Mouse (Mus musculus) retina, postnatal 1 day (tissue): ENCODE data around the gene Sephs1.
"Not testable (repeated sequence)": the region's sequence is repeated elsewhere in the genome, so short reads cannot be mapped to it uniquely, and the experiment has no call there.

ENCODE experiments used
- DNase-seq: peaks from one replicate; pipeline ENCODE4 v3.0.0-alpha.2; 2012

The Sephs1 gene

GRCm38 (mm10) chr2:4908771-4909315, 27.5 kb downstream of the Sephs1 start:
- no peak for DNase-seq

GRCm38 (mm10) chr2:4909909-4910308, 28.5 kb downstream of the Sephs1 start:
- DNase-seq = no peak

- DNase-seq = no peak
Measured at GRCm38 (mm10) chr2:4910521-4910920, 29.2 kb downstream of the Sephs1 start.

- DNase-seq = peak; percentile 29
Measured at GRCm38 (mm10) chr2:4913949-4914348, 32.6 kb downstream of the Sephs1 start.

- no peak for DNase-seq
Measured at GRCm38 (mm10) chr2:4916037-4916436, 34.7 kb downstream of the Sephs1 start.

GRCm38 (mm10) chr2:4917326-4918021, 36.1 kb downstream of the Sephs1 start:
- DNase-seq = peak; percentile 80

- peak; percentile 88 for DNase-seq
Measured at GRCm38 (mm10) chr2:4918860-4919739, 37.7 kb downstream of the Sephs1 start, which contains the start of gene Phyh. Gene Phyh (plus strand): TSS chr2:4919019.

- no peak for DNase-seq
Measured at GRCm38 (mm10) chr2:4921019-4921418, 39.7 kb downstream of the Sephs1 start.

- no peak for DNase-seq
Measured at GRCm38 (mm10) chr2:4922476-4923164, 41.3 kb downstream of the Sephs1 start.

GRCm38 (mm10) chr2:4927391-4927790, 46.0 kb downstream of the Sephs1 start:
- DNase-seq = no peak

GRCm38 (mm10) chr2:4929230-4929629, 47.9 kb downstream of the Sephs1 start:
- DNase-seq = no peak

GRCm38 (mm10) chr2:4934516-4934915, 53.2 kb downstream of the Sephs1 start:
- DNase-seq = no peak

GRCm38 (mm10) chr2:4937931-4938330, 56.6 kb downstream of the Sephs1 start:
- no peak for DNase-seq

GRCm38 (mm10) chr2:4940861-4941260, 59.5 kb downstream of the Sephs1 start:
- DNase-seq = no peak

GRCm38 (mm10) chr2:4949691-4950090, 68.3 kb downstream of the Sephs1 start:
- DNase-seq = not testable (repeated sequence)

GRCm38 (mm10) chr2:4950986-4951385, 69.6 kb downstream of the Sephs1 start:
- DNase-seq = no peak

GRCm38 (mm10) chr2:4954216-4954760, 72.9 kb downstream of the Sephs1 start:
- DNase-seq = no peak

- no peak for DNase-seq
Measured at GRCm38 (mm10) chr2:4958039-4958438, 76.7 kb downstream of the Sephs1 start.
